Mouse (Mus musculus): Measurements from ENCODE around the gene Osr1. TPM values are rescaled to one million over a fixed set of nuclear protein-coding genes. Genes with fewer than 3 reads are reported as not detected.

Gene Osr1
- polyA plus RNA-seq, 1 experiment: 3.9 TPM

DNA sequence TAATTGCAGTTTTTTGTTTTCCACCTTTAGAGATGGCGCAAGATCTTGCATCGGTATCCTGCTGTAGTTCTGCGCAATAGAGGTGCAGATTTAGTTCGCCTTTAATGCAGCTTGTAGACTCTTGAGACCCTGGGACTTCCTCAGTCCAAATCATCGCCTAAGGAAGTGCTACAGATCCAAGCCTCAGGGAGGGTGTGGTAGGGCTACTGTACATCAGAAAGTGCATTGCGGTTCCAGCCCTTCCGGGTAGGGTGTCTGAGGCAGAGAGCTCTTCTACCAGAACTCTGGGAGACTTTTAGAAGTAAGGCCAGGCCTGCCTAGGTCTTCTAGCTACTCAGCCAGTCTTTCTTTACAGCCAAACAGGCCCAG, 15.2 kb downstream of the Osr1 start:
- no peak for TF ChIP-seq CTCF (IDR thresholded peaks at IDR 0.05; ENCODE audit: control insufficient read depth, insufficient read depth, insufficient replicate concordance, low read depth, low read length)
- no peak for TF ChIP-seq POLR2A (IDR thresholded peaks at IDR 0.05; ENCODE audit: control insufficient read depth, low read depth, low read length)
- peaks cover 3% of the 10 kb centered on the region; the same call in 1 of the 2 replicates for H3K27me3 ChIP-seq (ENCODE audit: control insufficient read depth, insufficient read depth, low read length)
- H3K4me1 ChIP-seq (ENCODE audit: control insufficient read depth, insufficient read depth, low read length): peaks cover 22% of the 10 kb centered on the region
- H3K4me3 ChIP-seq (ENCODE audit: control insufficient read depth, low read depth, low read length): peak overlapping the region; percentile 62
- no peak overlapping the region for H3K27ac ChIP-seq (ENCODE audit: control insufficient read depth, insufficient read depth, low read depth, low read length)
- H3K36me3 ChIP-seq (ENCODE audit: control insufficient read depth, insufficient read depth, low read length): no peaks in the 10 kb centered on the region

DNA sequence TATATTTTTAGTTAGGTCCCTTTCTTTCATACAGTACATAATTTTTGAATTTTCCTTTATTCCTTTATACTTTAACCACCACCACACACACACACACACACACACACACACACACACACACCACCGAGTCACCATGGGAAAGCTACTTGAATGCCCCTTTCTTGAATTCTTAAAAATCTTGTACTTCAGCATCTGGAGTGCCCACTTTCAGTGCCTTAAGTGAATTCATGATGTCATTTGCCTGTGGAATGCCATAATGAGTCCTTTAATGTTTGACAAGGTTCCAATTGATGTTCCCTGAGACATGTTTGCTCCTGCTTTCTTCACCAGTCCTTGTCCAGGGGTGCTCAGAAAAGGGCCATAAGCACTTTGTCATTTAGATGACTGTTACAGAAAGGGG, 17.8 kb downstream of the Osr1 start:
- Histone ChIP-seq H3K4me1 (ENCODE audit: control insufficient read depth, insufficient read depth, low read length) (peaks cover 6% of the 10 kb centered on the region), H3K27me3 (ENCODE audit: control insufficient read depth, insufficient read depth, low read length) (no peaks in the 10 kb centered on the region), H3K27ac (ENCODE audit: control insufficient read depth, insufficient read depth, low read depth, low read length) (no peak overlapping the region), H3K4me3 (ENCODE audit: control insufficient read depth, low read depth, low read length) (no peak overlapping the region), H3K36me3 (ENCODE audit: control insufficient read depth, insufficient read depth, low read length) (no peaks in the 10 kb centered on the region)
- no peak for TF ChIP-seq POLR2A (IDR thresholded peaks at IDR 0.05; ENCODE audit: control insufficient read depth, low read depth, low read length)
- TF ChIP-seq CTCF (IDR thresholded peaks at IDR 0.05; ENCODE audit: control insufficient read depth, insufficient read depth, insufficient replicate concordance, low read depth, low read length): no peak

DNA sequence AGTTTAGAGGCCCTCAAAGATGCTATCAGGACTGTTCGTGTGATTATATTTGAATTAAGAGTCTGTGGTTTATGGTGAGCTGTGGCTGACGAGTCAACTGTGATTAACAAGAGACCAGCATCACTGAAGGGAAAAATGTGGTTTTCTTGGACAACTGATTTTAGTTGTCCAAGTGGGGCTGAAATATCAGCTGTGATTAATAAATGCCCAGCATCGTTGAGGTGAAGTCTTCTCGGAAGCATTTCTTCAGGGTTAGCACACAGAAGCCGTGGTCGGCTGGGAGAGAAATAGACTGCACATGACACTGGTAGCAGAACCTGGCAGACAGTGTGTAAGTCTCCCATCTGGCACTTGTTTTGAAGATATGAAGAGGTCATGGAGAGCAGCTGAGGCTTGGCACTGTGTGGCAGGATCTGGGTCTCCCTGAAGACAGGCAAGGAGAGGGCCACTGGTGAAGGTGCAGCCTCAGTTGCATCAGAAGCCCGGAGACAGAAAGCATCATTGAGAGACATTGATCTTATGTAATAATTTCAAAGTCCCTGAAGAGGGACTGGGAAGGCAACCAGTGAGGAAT, 19.7 kb downstream of the Osr1 start:
- Histone ChIP-seq H3K27ac (ENCODE audit: control insufficient read depth, insufficient read depth, low read depth, low read length) (no peak overlapping the region), H3K27me3 (ENCODE audit: control insufficient read depth, insufficient read depth, low read length) (no peaks in the 10 kb centered on the region), H3K36me3 (ENCODE audit: control insufficient read depth, insufficient read depth, low read length) (no peaks in the 10 kb centered on the region), H3K4me3 (ENCODE audit: control insufficient read depth, low read depth, low read length) (no peak overlapping the region), H3K4me1 (ENCODE audit: control insufficient read depth, insufficient read depth, low read length) (peaks cover 5% of the 10 kb centered on the region)
- TF ChIP-seq POLR2A (IDR thresholded peaks at IDR 0.05; ENCODE audit: control insufficient read depth, low read depth, low read length) (no peak), CTCF (IDR thresholded peaks at IDR 0.05; ENCODE audit: control insufficient read depth, insufficient read depth, insufficient replicate concordance, low read depth, low read length) (no peak)

DNA sequence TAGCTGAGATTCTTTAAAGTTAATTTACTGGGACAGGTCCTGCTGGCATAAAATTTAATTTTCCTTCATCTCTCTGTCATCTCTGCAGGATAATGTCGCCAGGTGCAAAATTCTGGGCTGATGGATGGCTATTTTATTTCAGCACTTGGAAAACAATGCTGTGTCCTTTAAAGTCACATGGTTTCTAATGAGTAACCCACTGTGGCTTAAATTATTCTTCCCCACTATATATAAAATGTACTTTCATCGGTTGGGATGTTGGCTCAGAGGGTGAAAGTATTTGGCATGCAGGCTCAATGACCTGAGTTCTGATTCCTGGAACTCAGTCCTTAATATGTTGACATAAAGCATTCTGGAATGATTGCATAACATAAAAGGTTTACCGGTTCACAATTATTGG, 21.2 kb downstream of the Osr1 start:
- H3K36me3 ChIP-seq (ENCODE audit: control insufficient read depth, insufficient read depth, low read length): no peaks in the 10 kb centered on the region
- no peak overlapping the region for H3K27ac ChIP-seq (ENCODE audit: control insufficient read depth, insufficient read depth, low read depth, low read length)
- H3K27me3 ChIP-seq (ENCODE audit: control insufficient read depth, insufficient read depth, low read length): no peaks in the 10 kb centered on the region
- TF ChIP-seq POLR2A (IDR thresholded peaks at IDR 0.05; ENCODE audit: control insufficient read depth, low read depth, low read length): no peak
- TF ChIP-seq CTCF (IDR thresholded peaks at IDR 0.05; ENCODE audit: control insufficient read depth, insufficient read depth, insufficient replicate concordance, low read depth, low read length): no peak
- H3K4me1 ChIP-seq (ENCODE audit: control insufficient read depth, insufficient read depth, low read length): no peaks in the 10 kb centered on the region
- no peak overlapping the region for H3K4me3 ChIP-seq (ENCODE audit: control insufficient read depth, low read depth, low read length)

DNA sequence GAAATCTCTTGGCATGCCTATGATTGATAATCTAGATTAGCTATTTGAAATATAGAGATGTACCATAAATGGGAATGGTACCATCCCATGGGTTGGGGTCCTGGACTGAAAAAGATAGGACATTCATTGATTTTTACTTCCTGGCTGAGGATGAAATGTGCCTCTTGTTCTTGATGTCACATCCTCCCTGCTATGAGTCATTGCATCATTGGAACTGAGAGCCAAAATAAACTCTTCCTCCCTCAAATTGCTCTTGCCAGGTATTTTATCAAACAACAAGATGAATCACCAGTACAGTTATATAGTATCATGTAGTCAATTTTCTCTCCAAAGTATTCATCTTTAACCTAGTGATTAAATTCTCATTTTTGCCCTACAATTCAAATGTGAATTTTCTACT, 28.3 kb downstream of the Osr1 start:
- TF ChIP-seq CTCF (IDR thresholded peaks at IDR 0.05; ENCODE audit: control insufficient read depth, insufficient read depth, insufficient replicate concordance, low read depth, low read length) (no peak), POLR2A (IDR thresholded peaks at IDR 0.05; ENCODE audit: control insufficient read depth, low read depth, low read length) (no peak)
- Histone ChIP-seq H3K36me3 (ENCODE audit: control insufficient read depth, insufficient read depth, low read length) (no peaks in the 10 kb centered on the region), H3K4me3 (ENCODE audit: control insufficient read depth, low read depth, low read length) (no peak overlapping the region), H3K27me3 (ENCODE audit: control insufficient read depth, insufficient read depth, low read length) (no peaks in the 10 kb centered on the region), H3K27ac (ENCODE audit: control insufficient read depth, insufficient read depth, low read depth, low read length) (no peak overlapping the region), H3K4me1 (ENCODE audit: control insufficient read depth, insufficient read depth, low read length) (no peaks in the 10 kb centered on the region)
